Mouse (Mus musculus) kidney, adult 11 months (tissue): ENCODE results near the gene Prkra.

Experiments
- DNase-seq: peaks from one replicate; pipeline ENCODE4 v3.0.0; 2022

The Prkra gene

DNA sequence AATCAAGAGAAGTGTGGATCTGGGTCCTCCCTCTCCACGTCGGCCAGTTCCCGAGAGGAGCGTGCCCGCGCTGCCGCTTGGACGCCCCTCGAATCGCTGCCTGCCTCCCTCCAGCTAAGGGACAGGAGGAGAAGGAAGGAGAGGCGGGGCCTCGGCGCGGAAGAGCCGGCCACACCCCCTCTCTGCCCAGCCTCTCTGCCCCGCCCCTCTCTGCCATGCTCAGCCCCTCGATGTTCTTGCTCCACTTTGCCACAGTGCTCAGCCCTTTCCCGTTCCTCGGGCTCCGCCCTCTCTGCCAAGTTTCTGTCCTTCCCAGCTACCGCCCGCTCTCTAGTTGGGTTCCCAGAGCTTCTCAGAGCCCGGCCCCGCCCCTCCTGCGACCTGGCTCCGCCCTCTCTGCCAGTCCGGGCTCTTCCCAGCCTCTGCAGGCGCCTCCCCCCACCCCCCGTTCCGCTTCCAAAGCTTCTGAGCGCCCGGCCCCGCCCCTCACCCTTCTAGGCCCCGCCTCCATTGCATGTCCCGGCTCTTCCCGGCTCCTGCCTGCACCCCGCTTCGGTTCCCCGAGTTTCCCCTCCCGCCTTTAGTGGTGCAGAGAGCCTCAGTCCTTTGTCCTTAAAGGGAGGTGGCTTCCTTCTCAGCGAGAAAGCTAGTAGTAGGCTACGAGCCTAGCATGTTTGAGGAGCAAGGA is at the start of gene Prkra, which contains the start of gene Pjvk:
Gene Prkra (minus strand): TSS at position 133 of the 688 bp plus-strand sequence.
Gene Pjvk (plus strand): TSS at position 594 of the 688 bp plus-strand sequence.
- DNase-seq = peak; percentile 99

DNA sequence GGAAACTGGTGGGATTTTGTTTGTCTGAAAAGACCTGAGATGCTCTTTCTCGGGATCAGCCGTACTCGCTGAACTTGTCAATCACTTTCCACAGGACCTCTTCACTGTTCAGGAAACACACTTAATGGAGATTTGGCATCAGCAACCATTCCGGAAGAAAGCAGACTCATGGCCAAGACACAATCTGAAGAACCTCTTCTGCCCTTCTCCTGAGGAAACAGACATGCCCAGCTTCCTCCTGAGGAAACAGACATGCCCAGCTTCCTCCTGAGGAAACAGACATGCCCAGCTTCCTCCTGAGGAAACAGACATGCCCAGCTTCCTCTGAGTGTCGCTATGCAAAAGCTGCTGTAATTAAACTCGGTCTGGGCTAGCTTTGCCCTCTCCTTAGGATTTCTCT is 47.5 kb upstream of the Prkra start:
- peak; percentile 40 for DNase-seq

DNA sequence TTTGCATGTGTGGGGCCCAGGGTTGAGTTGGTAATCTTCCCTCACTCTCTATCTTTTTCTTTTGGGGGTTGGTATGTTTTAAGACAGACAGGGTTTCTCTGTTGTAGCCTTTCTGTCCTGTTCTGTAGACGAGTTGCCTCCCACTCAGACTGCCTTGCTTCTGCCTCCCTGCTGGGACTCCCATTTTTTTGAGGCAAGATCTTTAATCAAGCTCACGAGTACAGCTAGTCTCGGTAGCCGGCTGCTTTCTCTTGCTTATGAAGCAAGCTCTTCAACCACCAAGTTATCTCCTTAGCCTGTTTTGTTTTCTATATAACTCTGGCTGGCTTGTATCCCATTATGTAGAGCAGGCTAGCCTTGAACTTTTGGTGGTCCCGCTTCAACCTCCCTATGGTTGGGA is 46.0 kb upstream of the Prkra start:
- no peak for DNase-seq

- peak; percentile 61 for DNase-seq
Measured at GRCm38 (mm10) chr2:76690436-76691204, 42.8 kb upstream of the Prkra start.

DNA sequence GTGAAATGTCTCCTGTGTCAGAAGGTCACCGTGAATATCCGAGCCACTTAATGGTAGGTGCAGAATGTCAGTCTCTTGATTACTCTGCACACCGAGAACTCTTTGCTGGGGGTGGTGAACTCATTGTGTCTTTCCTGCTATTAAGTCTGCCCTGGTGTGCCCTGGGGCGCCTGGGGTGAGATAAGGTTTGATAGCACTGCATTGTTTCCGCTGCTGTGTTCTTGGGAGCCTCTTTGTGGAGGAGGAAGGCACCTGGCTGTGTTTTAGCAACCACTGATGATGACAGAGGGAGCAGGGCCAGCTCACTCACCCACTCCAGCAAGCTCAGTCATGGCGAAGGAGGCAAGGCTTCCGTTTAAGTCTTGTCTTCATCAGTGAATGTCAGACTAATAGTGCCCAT is 40.3 kb upstream of the Prkra start:
- no peak for DNase-seq

- no peak for DNase-seq
Measured at GRCm38 (mm10) chr2:76687608-76688007, 39.8 kb upstream of the Prkra start.

GRCm38 (mm10) chr2:76686986-76687385 is 39.2 kb upstream of the Prkra start:
- no peak for DNase-seq

DNA sequence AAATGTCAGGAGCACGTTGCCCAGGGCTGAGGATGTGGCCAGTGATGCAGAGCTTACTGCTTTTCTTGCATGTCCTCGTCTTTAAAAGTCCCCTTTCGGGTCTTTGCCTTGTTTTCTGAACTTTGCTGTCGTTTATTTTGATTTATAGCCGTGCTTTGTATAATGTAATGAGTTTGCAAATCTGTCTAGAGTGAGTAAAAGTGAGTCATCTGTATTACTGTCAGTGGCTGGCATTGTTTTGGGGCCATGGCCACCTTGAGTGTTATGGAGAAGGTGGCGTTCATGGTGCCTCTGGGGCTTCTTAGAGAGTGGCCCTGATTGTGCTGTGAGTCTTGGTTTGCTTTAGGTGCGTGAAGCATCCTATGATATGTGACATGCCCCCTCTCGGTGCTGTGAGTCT is 34.5 kb upstream of the Prkra start:
- no peak for DNase-seq

DNA sequence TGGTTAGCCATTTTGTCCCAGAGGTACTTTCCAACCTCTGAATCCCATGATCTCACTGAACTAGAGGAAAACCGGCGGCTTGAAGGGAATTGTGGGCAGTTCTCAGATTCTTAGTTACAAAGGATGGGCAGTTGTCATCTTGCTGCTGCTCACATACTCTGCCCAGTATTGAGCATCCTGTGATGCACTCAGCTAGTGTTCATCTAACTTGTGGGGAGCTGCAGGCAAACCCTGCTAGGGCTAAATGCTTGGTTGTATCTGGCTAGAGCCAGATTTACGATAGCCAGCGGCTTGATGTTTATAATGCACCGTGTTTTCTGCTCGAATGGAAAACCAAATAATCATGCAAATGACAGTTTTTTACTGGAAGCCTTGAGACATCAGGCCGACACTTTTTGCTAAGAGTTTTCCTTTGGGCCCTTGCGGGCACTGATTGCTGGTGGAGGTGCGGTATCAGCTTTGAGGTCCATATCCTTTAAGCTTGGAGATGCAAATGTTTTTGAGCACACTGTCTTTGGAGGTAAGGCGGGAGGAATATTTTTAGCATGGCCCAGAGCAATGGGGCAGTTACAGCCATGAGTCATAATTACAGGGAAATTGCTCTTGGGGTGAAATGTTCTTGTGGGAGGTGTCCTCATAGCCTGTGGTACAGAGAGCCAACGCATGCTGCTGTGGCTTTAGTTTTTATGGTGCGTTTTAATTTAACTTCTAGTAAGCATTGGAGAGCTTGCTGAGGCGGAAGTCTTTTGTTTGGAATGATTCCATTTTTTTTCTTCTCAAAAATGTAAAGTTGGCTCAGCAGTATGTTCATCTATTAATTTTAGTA is 28.8 kb upstream of the Prkra start:
- DNase-seq = no peak

GRCm38 (mm10) chr2:76675949-76676348 is 28.1 kb upstream of the Prkra start:
- DNase-seq = no peak

DNA sequence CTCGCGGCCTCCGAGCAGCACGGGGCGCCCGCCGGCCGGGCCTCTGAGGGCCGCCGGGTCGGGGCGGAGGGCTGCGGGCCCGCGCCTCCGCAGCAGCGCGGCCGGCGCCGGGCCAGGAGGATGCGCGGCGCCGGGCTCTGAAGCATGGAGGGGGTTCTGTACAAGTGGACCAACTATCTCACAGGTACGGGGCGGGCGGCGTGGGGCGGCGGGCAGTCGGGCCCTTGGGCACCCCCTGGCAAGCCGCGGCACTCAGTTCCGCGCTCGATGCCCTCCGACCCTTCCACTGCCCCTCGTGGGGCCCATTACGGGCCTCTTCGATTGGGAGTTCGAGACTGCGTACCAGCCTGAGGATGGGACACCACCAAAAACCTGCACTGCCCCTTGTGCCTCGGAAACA is 27.6 kb upstream of the Prkra start:
- DNase-seq = peak; percentile 13

- peak; percentile 84 for DNase-seq
Measured at GRCm38 (mm10) chr2:76674725-76675427, 27.1 kb upstream of the Prkra start, which contains the start of gene Plekha3. Plekha3 (plus strand) TSS chr2:76675281.

DNA sequence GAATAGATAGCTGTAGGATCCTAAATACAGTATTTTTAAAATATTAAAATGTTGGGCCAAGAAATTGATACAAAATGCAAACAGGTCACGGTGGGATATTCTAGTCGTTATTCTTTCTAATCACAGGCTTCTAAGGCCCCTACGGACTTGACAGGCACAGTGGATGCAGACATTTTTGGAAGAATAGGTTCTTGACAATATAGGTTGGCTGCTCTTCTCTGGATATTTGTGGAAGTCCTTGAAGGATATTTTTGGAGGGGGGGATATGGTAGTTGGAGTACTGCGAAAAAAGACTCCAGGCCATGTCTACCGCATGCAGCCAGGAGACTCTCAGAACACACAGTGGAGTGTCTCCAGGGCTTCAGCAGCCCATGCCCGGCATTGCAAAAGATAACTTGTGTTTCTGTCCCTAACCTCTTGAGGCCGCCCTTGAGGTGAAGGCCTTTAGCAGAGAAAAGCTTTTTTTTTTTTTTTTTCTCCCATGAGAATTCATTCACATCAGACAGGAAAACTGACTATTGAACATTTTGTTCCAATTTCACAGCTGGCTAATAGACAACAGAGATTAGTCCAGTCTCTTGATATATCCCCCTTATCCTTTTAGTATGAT is 25.8 kb upstream of the Prkra start:
- DNase-seq = peak; percentile 54

DNA sequence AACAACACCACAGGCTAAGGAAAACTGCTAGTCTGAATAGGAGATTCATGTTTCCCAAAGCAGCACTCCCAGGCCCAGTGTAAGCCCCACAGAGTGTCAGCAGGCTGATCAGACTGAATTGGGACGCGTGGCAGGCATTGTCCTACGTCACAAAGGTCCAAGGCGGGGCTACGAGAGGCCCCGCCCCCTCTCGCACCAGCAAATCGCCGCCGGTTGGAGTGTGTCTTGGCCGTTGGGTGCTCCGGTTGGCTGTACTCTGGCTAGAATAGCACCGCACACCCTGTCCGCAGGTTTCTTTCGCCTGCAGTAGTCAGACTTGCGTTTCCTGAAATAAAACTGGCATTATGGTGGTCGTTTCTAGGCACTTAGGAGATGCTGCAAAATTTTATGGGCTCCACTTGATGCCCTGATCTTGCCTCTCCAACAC is 25.2 kb upstream of the Prkra start, which contains the start of gene Fkbp7:
Gene Fkbp7 (minus strand): TSS at position 151 of the 427 bp plus-strand sequence.
- peak; percentile 90 for DNase-seq

GRCm38 (mm10) chr2:76672134-76672745 is 24.4 kb upstream of the Prkra start:
- DNase-seq = no peak

GRCm38 (mm10) chr2:76671641-76672040 is 23.8 kb upstream of the Prkra start:
- no peak for DNase-seq

DNA sequence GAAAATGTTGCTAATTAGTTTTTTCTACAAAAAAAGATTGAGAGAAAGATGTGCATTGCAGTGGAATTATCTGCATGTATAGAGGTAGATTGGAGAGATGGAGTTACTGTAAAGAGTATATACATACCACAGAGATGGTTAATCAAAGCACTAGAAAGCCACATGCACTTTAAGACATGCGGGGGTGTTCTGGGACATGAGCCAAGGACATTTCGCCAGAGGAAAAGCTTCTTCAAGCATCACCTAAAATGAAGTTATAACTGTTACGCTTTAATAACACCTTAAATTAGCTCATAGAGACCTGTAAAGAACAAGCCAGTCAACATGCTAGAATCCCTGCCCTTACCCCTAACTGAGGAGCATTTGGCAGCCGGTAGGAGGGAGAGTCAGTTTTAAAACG is 19.4 kb upstream of the Prkra start:
- DNase-seq = no peak

DNA sequence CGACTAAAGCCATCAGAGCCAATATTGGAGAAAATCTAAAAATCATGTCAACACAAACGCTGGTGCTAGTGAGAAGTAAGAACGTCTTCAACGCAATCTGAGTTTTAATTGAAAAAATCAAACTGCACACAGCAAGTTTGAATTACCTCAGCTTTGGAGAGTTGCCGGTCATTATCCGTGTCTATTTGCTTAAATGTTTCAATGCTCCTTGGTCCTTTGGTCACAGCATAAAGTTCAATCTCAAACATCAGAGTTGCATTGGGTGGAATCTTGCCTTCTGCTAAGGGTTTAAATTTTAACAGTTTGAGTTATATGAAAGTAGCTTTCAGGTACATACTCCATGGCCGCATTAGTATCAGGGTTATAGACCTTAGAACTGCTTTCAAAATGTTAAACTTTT is 17.7 kb upstream of the Prkra start:
- DNase-seq = no peak

DNA sequence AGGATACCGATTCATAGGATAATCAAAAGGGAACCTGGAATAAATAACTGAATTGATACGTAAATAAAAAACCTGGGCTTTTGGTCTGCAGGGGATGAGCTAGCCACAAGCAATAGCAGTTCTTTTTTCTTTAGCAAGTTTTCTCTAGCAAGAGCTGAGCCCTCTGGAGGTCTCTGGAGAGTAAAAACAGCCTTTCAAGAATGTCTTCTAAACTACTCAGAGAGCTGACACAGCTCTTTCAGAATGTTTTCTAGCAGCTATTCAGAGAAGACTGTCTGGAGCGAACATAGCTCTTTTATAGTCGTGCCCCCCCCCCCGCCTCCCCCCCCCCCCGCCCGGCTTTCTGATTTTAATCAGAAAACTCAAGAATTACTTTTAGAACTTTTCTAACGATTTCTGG is 11.6 kb upstream of the Prkra start:
- no peak for DNase-seq

GRCm38 (mm10) chr2:76658551-76658950 is 10.7 kb upstream of the Prkra start:
- no peak for DNase-seq

GRCm38 (mm10) chr2:76655982-76656381 is 8.2 kb upstream of the Prkra start:
- no peak for DNase-seq

- DNase-seq = no peak
Measured at GRCm38 (mm10) chr2:76655444-76655843, 7.6 kb upstream of the Prkra start.
